Comparison of ENCODE assay signal across 19 mouse cellular contexts in the genomic region with DNA sequence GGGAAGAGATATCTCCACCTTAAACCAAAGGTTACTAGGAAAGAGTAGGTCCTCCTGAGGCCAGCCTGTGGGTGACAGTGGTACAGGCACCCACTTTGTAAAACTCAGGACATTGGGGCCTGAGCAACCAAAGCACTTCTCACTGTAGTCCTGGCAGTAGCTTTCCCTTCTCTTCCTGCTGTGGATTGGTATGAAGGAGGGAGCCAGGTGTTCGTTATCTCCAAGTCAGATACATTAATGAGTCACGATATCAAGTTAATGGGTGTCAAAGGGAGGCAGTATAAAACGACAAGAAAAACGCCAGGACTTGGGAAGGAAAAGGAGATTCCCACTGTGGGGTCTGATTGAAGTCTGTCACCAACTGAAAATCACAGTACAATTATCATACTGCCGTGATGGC.
"Had no signal": no experiment of that assay in that cellular context is flagged by ENCODE, and none has a peak within 500 bp of the region (broad histone marks: within the 10 kb centered on the region; RNA-seq: fewer than 3 reads in every experiment).

No protein-coding gene starts in this region.

- H3K27me3 ChIP-seq: midbrain, embryonic 12.5 days; neural tube, embryonic 13.5 days; neural tube, embryonic 15.5 days; stomach, embryonic 15.5 days had no signal

- H3K4me3 ChIP-seq: midbrain, embryonic 10.5 days; midbrain, embryonic 12.5 days; myocyte; neural tube, embryonic 13.5 days; neural tube, embryonic 15.5 days; stomach, embryonic 15.5 days had no signal

- H3K9me3 ChIP-seq: midbrain, embryonic 10.5 days; midbrain, embryonic 12.5 days; neural tube, embryonic 13.5 days; neural tube, embryonic 15.5 days; stomach, embryonic 15.5 days had no signal

- DNase-seq: lung, adult 18-20 months; lung, embryonic 14.5 days; lung, postnatal 10 days; lung, postnatal 4 days; midbrain, embryonic 14.5 days; retina, postnatal 1 day; right cerebral cortex, adult 18-20 months; right cerebral cortex, postnatal 25 days; right cerebral cortex, postnatal 4 days; thymus, adult 18-20 months; thymus, postnatal 14 days; thymus, postnatal 36 days had no signal

- H3K27ac ChIP-seq: midbrain, embryonic 10.5 days; midbrain, embryonic 12.5 days; neural tube, embryonic 13.5 days; neural tube, embryonic 15.5 days; stomach, embryonic 15.5 days had no signal

- H3K4me1 ChIP-seq: midbrain, embryonic 12.5 days; neural tube, embryonic 13.5 days; neural tube, embryonic 15.5 days; stomach, embryonic 15.5 days had no signal

- H3K36me3 ChIP-seq: midbrain, embryonic 10.5 days; midbrain, embryonic 12.5 days; neural tube, embryonic 13.5 days; neural tube, embryonic 15.5 days; stomach, embryonic 15.5 days had no signal

- ATAC-seq: midbrain, embryonic 16.5 days had no signal

- H3K4me2 ChIP-seq: lung, embryonic 14.5 days; midbrain, embryonic 12.5 days; neural tube, embryonic 13.5 days; neural tube, embryonic 15.5 days; stomach, embryonic 15.5 days had no signal

- H3K9ac ChIP-seq: lung, embryonic 14.5 days; midbrain, embryonic 12.5 days; neural tube, embryonic 13.5 days; neural tube, embryonic 15.5 days; stomach, embryonic 15.5 days had no signal
